In genomic region chr8:47947672-47948618, GRCm38 (mm10) we compare ENCODE assay signal across 9 mouse cellular contexts. TPM values are rescaled to one million over a fixed set of nuclear protein-coding genes. Genes with fewer than 3 reads are reported as not detected.
DNase-seq lines count a peak whose midpoint lies in the region; ATAC-seq and TF ChIP-seq lines count a peak whose summit lies in the region.
"Had no signal": no experiment of that assay in that cellular context is flagged by ENCODE, and none has a peak within 500 bp of the region (broad histone marks: within the 10 kb centered on the region; RNA-seq: fewer than 3 reads in every experiment).

No protein-coding gene starts in this region.

- no peaks in the 10 kb centered on the region for H3K36me3 ChIP-seq in forebrain, embryonic 16.5 days (ENCODE audit: control insufficient read depth, insufficient read depth)
- no peaks in the 10 kb centered on the region for H3K36me3 ChIP-seq in forebrain, postnatal 0 days (ENCODE audit: insufficient read depth)
- no peaks in the 10 kb centered on the region for H3K36me3 ChIP-seq in lung, postnatal 0 days (ENCODE audit: insufficient read depth, low read length)

- peaks cover 3% of the 10 kb centered on the region for H3K4me1 ChIP-seq in forebrain, embryonic 16.5 days (replicated peaks; ENCODE audit: control insufficient read depth, insufficient read depth, low read length)
- no peaks in the 10 kb centered on the region for H3K4me1 ChIP-seq in forebrain, postnatal 0 days (ENCODE audit: insufficient read depth)
- H3K4me1 ChIP-seq in lung, postnatal 0 days (ENCODE audit: insufficient read depth, low read depth, low read length), result peaks cover 4% of the 10 kb centered on the region; the same call in 1 of the 2 replicates

- 33% methylated on average over 19 of the region's 19 CpGs for WGBS in forebrain, embryonic 16.5 days
- WGBS in forebrain, postnatal 0 days, result 37% methylated on average over 19 of the region's 19 CpGs
- WGBS in lung, postnatal 0 days, result 49% methylated on average over 19 of the region's 19 CpGs

- DNase-seq in forebrain, postnatal 0 days, result no peak
- peak; percentile 68 for DNase-seq in lung, postnatal 0 days (ENCODE audit: low spot score)
- DNase-seq in lung, postnatal 4 days, result no peak
- DNase-seq in natural killer cell, adult 2 months (ENCODE audit: low spot score in 2 of 2), result peak; percentile 32 to 34
- DNase-seq in kidney, postnatal 4 days, result no peak
- DNase-seq in right cerebral cortex, postnatal 10 days (ENCODE audit: low spot score in 2 of 2), result no peak
- DNase-seq: kidney, adult 2 months had no signal

- no peaks in the 10 kb centered on the region for H3K9me3 ChIP-seq in forebrain, embryonic 16.5 days (ENCODE audit: control insufficient read depth, low read length)
- H3K9me3 ChIP-seq in forebrain, postnatal 0 days (ENCODE audit: low read length), result no peaks in the 10 kb centered on the region
- no peaks in the 10 kb centered on the region for H3K9me3 ChIP-seq in lung, postnatal 0 days (ENCODE audit: low read length)

- no peaks in the 10 kb centered on the region for H3K27me3 ChIP-seq in forebrain, embryonic 16.5 days (replicated peaks; ENCODE audit: control insufficient read depth, insufficient read depth, low read length)
- H3K27me3 ChIP-seq in forebrain, postnatal 0 days (ENCODE audit: insufficient read depth, low read length), result no peaks in the 10 kb centered on the region
- H3K27me3 ChIP-seq in lung, postnatal 0 days (replicated peaks; ENCODE audit: insufficient read depth, low read length), result no peaks in the 10 kb centered on the region

- no peak overlapping the region for H3K27ac ChIP-seq in forebrain, embryonic 16.5 days (ENCODE audit: low read length)
- no peak overlapping the region for H3K27ac ChIP-seq in forebrain, postnatal 0 days (ENCODE audit: low read depth, low read length)
- H3K27ac ChIP-seq in lung, postnatal 0 days (ENCODE audit: low read length), result peak overlapping the region; percentile 58

- H3K9ac ChIP-seq in forebrain, embryonic 16.5 days (replicated peaks; ENCODE audit: low read depth, low read length), result no peak overlapping the region
- no peak overlapping the region for H3K9ac ChIP-seq in forebrain, postnatal 0 days
- no peak overlapping the region for H3K9ac ChIP-seq in lung, postnatal 0 days (replicated peaks; ENCODE audit: low read depth)

- peak overlapping the region; percentile 5; the same call in 1 of the 2 replicates for H3K4me2 ChIP-seq in forebrain, embryonic 16.5 days (ENCODE audit: low read length)
- H3K4me2 ChIP-seq in forebrain, postnatal 0 days (ENCODE audit: low read depth), result no peak overlapping the region
- peak overlapping the region; percentile 32 for H3K4me2 ChIP-seq in lung, postnatal 0 days (replicated peaks; ENCODE audit: low read depth, low read length)

- no peak overlapping the region for H3K4me3 ChIP-seq in forebrain, embryonic 16.5 days (replicated peaks; ENCODE audit: low read length)
- no peak overlapping the region for H3K4me3 ChIP-seq in forebrain, postnatal 0 days (ENCODE audit: low read depth, low read length)
- H3K4me3 ChIP-seq in lung, postnatal 0 days (ENCODE audit: low read depth, low read length), result no peak overlapping the region

- no peak for TF ChIP-seq CTCF in forebrain, postnatal 0 days (IDR thresholded peaks at IDR 0.05; ENCODE audit: low read depth)
- no peak for TF ChIP-seq CTCF in lung, postnatal 0 days (IDR thresholded peaks at IDR 0.05)

- ATAC-seq in forebrain, embryonic 16.5 days, result peak; percentile 20; the same call in 1 of the 2 replicates
- ATAC-seq in forebrain, postnatal 0 days, result no peak; the same call in 1 of the 2 replicates
- ATAC-seq in lung, postnatal 0 days, result peak; percentile 82
- peak; percentile 88 to 89 for ATAC-seq in hematopoietic stem cell, adult 5-6 weeks (replicated peaks in 1 of 2; ENCODE audit: insufficient read depth in 1 of 2, low FRiP score in 2 of 2, low TSS enrichment in 1 of 2, low read depth in 1 of 2, poor library complexity in 2 of 2, severe bottlenecking in 2 of 2)

- peak; percentile 78 for TF ChIP-seq EP300 in lung, postnatal 0 days (IDR thresholded peaks at IDR 0.05)

RNA-seq across cellular contexts. Expression of gene Wwc2, which starts 42.8 kb away (rescaled TPM):
- polyA plus RNA-seq in forebrain, embryonic 16.5 days (2015; fragmentation: Nextera tagmentation; extraction: Ambion mirVana), result 4.0 and 4.2 TPM in 2 replicates
- total RNA-seq in forebrain, postnatal 0 days (2014; rRNA removed), result 7.8 and 8.4 TPM in 2 replicates
- 3.1 and 4.7 TPM in 2 replicates for polyA plus RNA-seq in forebrain, postnatal 0 days (2015; fragmentation: Nextera tagmentation; extraction: Ambion mirVana)
- polyA plus RNA-seq in lung, postnatal 0 days (2015; fragmentation: Nextera tagmentation; extraction: Ambion mirVana), result 19.1 and 23.1 TPM in 2 replicates
- total RNA-seq in hematopoietic stem cell, adult 5-6 weeks (2017), result 9.2 and 9.5 TPM in 2 replicates

Comparison
In these comparisons a context has a peak if more than half of its experiments do, and no peak if none do; other contexts are left out.
1. DNase-seq: peak in lung, postnatal 0 days (single experiment) and natural killer cell, adult 2 months (2 of 2); none in forebrain, postnatal 0 days (single experiment), lung, postnatal 4 days (0 of 2), kidney, postnatal 4 days (0 of 2) and right cerebral cortex, postnatal 10 days (0 of 2).